Mouse (Mus musculus): ENCODE results near the gene Cmss1. TPM values are rescaled to one million over a fixed set of nuclear protein-coding genes. Genes with fewer than 3 reads are reported as not detected.

Cmss1 gene
- total and polyA plus RNA-seq, 2 experiments from 2014 or later: 17.0 to 50.3 TPM

DNA sequence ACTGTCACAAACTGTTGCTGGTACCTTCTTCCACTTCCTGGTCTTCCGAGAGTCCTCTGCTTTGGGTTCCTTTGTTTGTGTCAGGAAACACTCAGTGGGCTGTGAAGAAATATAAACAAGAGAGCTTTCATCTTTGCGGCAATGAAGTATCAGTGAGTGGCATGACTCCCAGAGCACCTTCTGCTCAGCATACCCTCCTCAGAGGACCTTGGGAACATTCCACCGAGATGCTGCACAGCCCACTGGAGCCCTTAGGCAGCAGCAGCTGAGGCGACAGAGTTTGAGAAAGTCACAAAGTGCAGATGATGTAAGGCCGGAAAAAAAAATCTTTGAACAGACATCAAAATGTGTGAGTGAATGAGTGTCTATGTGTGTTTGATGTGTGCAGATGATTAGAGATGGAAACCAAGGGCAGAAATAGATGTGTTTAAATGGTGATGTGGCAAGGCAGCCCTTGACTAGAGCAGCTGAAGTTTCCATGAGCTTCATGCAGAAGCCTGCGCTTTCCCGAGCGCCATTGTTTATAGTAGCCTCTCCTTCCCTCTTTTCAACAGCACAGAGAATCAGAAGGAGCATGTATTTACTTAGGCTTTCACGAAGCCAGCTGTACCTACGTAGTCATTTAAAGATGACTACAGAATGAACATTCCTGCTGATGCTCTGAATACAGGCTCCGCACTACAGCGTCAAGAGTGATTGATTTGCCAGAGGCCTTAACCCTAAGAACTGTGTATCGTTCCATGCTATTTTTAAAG is 288.6 kb downstream of the Cmss1 start:
- 68% methylated on average over 13 of the region's 13 CpGs for WGBS
- H3K9ac ChIP-seq (replicated peaks; ENCODE audit: low read depth, low read length): no peak overlapping the region
- no peak overlapping the region for H3K4me2 ChIP-seq (ENCODE audit: low read depth, low read length)
- H3K4me3 ChIP-seq (ENCODE audit: low read depth, low read length): no peak overlapping the region
- ATAC-seq (ENCODE audit: insufficient read depth, low read depth) (no peak), DNase-seq (ENCODE audit: low spot score) (no peak)
- H3K4me1 ChIP-seq (ENCODE audit: control insufficient read depth, insufficient read depth): no peaks in the 10 kb centered on the region
- H3K27ac ChIP-seq (ENCODE audit: low read depth): no peak overlapping the region
- TF ChIP-seq EP300 (IDR thresholded peaks at IDR 0.05; ENCODE audit: low read depth) (no peak), CTCF (IDR thresholded peaks at IDR 0.05; ENCODE audit: low read depth) (no peak)
- 0 out of 2 replicates have a peak, but pooled peaks cover 3% of the 10 kb centered on the region for H3K36me3 ChIP-seq (replicated peaks; ENCODE audit: control insufficient read depth, insufficient read depth, low read length)
- H3K9me3 ChIP-seq (replicated peaks; ENCODE audit: control insufficient read depth, low read length): no peaks in the 10 kb centered on the region
- no peaks in the 10 kb centered on the region for H3K27me3 ChIP-seq (ENCODE audit: control insufficient read depth, insufficient read depth, low read length)

DNA sequence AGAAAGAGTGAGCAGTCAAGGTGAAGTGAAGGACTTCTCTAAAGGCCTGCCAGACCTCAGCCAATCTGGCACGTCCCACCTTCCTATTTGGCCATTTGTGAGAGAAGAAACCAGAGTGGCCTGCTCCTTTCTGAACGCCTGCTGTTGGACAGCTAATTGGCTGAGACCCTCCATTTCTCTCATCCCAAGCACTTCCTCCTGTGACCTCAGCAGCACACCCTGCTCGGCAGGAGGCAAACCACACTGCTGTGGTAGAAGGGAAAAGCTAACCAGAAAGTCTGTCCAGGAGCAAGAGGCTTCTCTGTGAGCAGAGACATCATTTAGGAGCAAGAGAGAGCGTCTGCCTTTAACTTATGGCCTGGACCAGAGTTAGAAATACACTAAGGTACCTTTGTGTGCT is 289.5 kb downstream of the Cmss1 start:
- no peak overlapping the region for H3K4me3 ChIP-seq (ENCODE audit: low read depth, low read length)
- H3K4me1 ChIP-seq (ENCODE audit: control insufficient read depth, insufficient read depth): no peaks in the 10 kb centered on the region
- H3K36me3 ChIP-seq (replicated peaks; ENCODE audit: control insufficient read depth, insufficient read depth, low read length): 0 out of 2 replicates have a peak, but pooled peaks cover 3% of the 10 kb centered on the region
- ATAC-seq (ENCODE audit: insufficient read depth, low read depth): no peak
- H3K27me3 ChIP-seq (ENCODE audit: control insufficient read depth, insufficient read depth, low read length): no peaks in the 10 kb centered on the region
- H3K4me2 ChIP-seq (ENCODE audit: low read depth, low read length): no peak overlapping the region
- H3K27ac ChIP-seq (ENCODE audit: low read depth): no peak overlapping the region
- 68% methylated on average over 4 of the region's 4 CpGs for WGBS
- H3K9me3 ChIP-seq (replicated peaks; ENCODE audit: control insufficient read depth, low read length): no peaks in the 10 kb centered on the region
- no peak for DNase-seq (ENCODE audit: low spot score)
- H3K9ac ChIP-seq (replicated peaks; ENCODE audit: low read depth, low read length): no peak overlapping the region
- TF ChIP-seq EP300 (IDR thresholded peaks at IDR 0.05; ENCODE audit: low read depth) (no peak), CTCF (IDR thresholded peaks at IDR 0.05; ENCODE audit: low read depth) (no peak)

DNA sequence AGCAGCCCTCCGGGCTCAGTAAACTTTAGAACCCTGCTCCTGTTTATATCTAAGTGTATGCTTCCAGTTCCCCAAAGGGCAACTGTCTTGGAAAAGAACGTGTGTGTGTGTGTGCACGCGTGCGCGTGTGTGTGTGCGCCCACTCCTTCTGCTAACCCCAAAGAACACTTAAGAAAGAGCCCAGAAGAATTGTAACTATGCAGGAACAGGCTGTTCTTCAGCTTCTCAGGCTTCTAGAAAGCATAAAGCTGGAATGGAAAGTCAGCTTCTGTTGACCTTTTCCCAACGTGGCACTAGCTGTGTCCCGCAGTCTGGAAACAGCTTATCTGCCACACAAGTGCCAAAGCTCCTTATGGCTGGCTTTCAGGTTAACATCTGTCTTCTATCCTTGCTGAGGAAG is 291.6 kb downstream of the Cmss1 start:
- WGBS: 75% methylated on average over 9 of the region's 9 CpGs
- no peak for ATAC-seq (ENCODE audit: insufficient read depth, low read depth)

DNA sequence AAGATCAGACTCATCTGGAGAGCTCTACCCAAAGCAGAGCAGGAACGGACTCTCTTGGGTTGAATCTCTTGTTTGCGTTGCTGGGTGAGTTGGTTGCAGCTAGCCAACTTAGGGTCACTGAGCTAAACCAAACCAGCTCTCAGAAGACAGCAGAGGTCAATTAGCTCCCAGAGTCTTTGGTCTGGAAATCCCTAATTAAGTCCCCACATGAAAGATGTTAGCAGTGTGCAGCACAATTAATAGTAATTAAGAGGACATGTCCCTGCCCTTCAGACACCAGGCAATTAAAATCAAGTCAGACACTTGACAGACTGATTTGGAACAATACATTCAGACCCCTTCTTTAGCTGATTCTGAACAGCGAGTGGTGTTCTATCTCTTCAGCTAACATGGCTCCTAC is 292.4 kb downstream of the Cmss1 start:
- Histone ChIP-seq H3K27ac (ENCODE audit: low read depth) (no peak overlapping the region), H3K4me1 (ENCODE audit: control insufficient read depth, insufficient read depth) (no peaks in the 10 kb centered on the region), H3K36me3 (replicated peaks; ENCODE audit: control insufficient read depth, insufficient read depth, low read length) (no peaks in the 10 kb centered on the region), H3K27me3 (ENCODE audit: control insufficient read depth, insufficient read depth, low read length) (no peaks in the 10 kb centered on the region), H3K9ac (replicated peaks; ENCODE audit: low read depth, low read length) (no peak overlapping the region), H3K4me2 (ENCODE audit: low read depth, low read length) (no peak overlapping the region), H3K4me3 (ENCODE audit: low read depth, low read length) (no peak overlapping the region), H3K9me3 (replicated peaks; ENCODE audit: control insufficient read depth, low read length) (no peaks in the 10 kb centered on the region)
- TF ChIP-seq CTCF (IDR thresholded peaks at IDR 0.05; ENCODE audit: low read depth) (no peak), EP300 (IDR thresholded peaks at IDR 0.05; ENCODE audit: low read depth) (no peak)
- no peak for DNase-seq (ENCODE audit: low spot score)
- ATAC-seq (ENCODE audit: insufficient read depth, low read depth): no peak
- WGBS: 92% methylated on average over 3 of the region's 3 CpGs

More for the DNA sequence above, 291.6 kb downstream of the Cmss1 start:
- Histone ChIP-seq H3K27ac (ENCODE audit: low read depth) (no peak overlapping the region), H3K4me3 (ENCODE audit: low read depth, low read length) (no peak overlapping the region), H3K4me1 (ENCODE audit: control insufficient read depth, insufficient read depth) (no peaks in the 10 kb centered on the region), H3K9ac (replicated peaks; ENCODE audit: low read depth, low read length) (no peak overlapping the region), H3K4me2 (ENCODE audit: low read depth, low read length) (no peak overlapping the region), H3K9me3 (replicated peaks; ENCODE audit: control insufficient read depth, low read length) (no peaks in the 10 kb centered on the region), H3K36me3 (replicated peaks; ENCODE audit: control insufficient read depth, insufficient read depth, low read length) (no peaks in the 10 kb centered on the region), H3K27me3 (ENCODE audit: control insufficient read depth, insufficient read depth, low read length) (no peaks in the 10 kb centered on the region)
- DNase-seq (ENCODE audit: low spot score): no peak
- TF ChIP-seq EP300 (IDR thresholded peaks at IDR 0.05; ENCODE audit: low read depth): no peak
- TF ChIP-seq CTCF (IDR thresholded peaks at IDR 0.05; ENCODE audit: low read depth): no peak

DNA sequence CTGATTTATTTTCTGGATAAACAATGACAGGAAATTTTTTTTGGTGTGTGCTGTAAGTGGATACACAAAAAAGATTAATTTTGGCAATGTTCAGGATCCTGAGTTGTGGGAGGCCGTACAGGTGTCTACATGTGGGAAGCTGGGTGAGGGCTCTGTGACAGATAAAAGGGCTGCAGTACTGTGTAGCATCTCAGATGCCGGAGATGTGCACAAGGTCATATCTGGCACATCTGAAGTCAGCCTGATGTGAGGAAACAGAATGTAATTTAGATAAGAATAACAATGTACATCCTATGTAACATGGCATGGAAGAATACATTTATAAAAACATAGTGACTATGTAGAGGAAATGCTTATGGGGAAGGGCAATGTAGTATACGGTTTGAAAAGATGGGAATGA is 293.2 kb downstream of the Cmss1 start:
- ATAC-seq (ENCODE audit: insufficient read depth, low read depth) (no peak), DNase-seq (ENCODE audit: low spot score) (no peak)
- Histone ChIP-seq H3K36me3 (replicated peaks; ENCODE audit: control insufficient read depth, insufficient read depth, low read length) (no peaks in the 10 kb centered on the region), H3K9ac (replicated peaks; ENCODE audit: low read depth, low read length) (no peak overlapping the region), H3K4me3 (ENCODE audit: low read depth, low read length) (no peak overlapping the region), H3K9me3 (replicated peaks; ENCODE audit: control insufficient read depth, low read length) (no peaks in the 10 kb centered on the region), H3K4me1 (ENCODE audit: control insufficient read depth, insufficient read depth) (no peaks in the 10 kb centered on the region), H3K4me2 (ENCODE audit: low read depth, low read length) (no peak overlapping the region), H3K27ac (ENCODE audit: low read depth) (no peak overlapping the region), H3K27me3 (ENCODE audit: control insufficient read depth, insufficient read depth, low read length) (no peaks in the 10 kb centered on the region)
- TF ChIP-seq EP300 (IDR thresholded peaks at IDR 0.05; ENCODE audit: low read depth) (no peak), CTCF (IDR thresholded peaks at IDR 0.05; ENCODE audit: low read depth) (no peak)
- 63% methylated on average over 3 of the region's 3 CpGs for WGBS

DNA sequence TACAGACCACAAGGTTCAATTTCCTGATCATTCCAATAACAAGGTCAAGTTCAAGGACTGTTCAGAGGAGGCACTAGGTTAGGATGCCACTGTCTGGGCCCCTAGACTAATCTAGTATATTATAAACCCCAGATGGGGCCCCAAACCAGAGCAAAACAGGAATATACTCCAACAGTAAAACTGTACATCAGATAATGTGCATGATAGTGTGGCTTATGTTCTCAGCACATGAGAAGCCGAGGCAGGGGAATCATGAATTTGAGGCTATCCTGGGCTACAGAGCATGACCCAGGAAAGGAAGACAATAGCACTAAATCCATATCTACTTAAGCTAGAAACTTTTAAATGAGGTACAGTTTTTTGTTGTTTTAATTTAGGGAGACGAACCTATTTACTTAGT is 294.5 kb downstream of the Cmss1 start:
- no peak overlapping the region for H3K4me2 ChIP-seq (ENCODE audit: low read depth, low read length)
- DNase-seq (ENCODE audit: low spot score) (no peak), ATAC-seq (ENCODE audit: insufficient read depth, low read depth) (no peak)
- H3K9me3 ChIP-seq (replicated peaks; ENCODE audit: control insufficient read depth, low read length): no peaks in the 10 kb centered on the region
- H3K36me3 ChIP-seq (replicated peaks; ENCODE audit: control insufficient read depth, insufficient read depth, low read length): no peaks in the 10 kb centered on the region
- no peaks in the 10 kb centered on the region for H3K27me3 ChIP-seq (ENCODE audit: control insufficient read depth, insufficient read depth, low read length)
- WGBS: 79% methylated on average over 2 of the region's 2 CpGs
- no peak overlapping the region for H3K4me3 ChIP-seq (ENCODE audit: low read depth, low read length)
- no peak overlapping the region for H3K9ac ChIP-seq (replicated peaks; ENCODE audit: low read depth, low read length)
- TF ChIP-seq CTCF (IDR thresholded peaks at IDR 0.05; ENCODE audit: low read depth) (no peak), EP300 (IDR thresholded peaks at IDR 0.05; ENCODE audit: low read depth) (no peak)
- no peaks in the 10 kb centered on the region for H3K4me1 ChIP-seq (ENCODE audit: control insufficient read depth, insufficient read depth)
- H3K27ac ChIP-seq (ENCODE audit: low read depth): no peak overlapping the region
